17 mouse cellular contexts compared by ENCODE assay signal in genomic region chr4:152090191-152090590, GRCm38 (mm10). TPM values are rescaled to one million over a fixed set of nuclear protein-coding genes. Genes with fewer than 3 reads are reported as not detected.
"Had no signal": no experiment of that assay in that cellular context is flagged by ENCODE, and none has a peak within 500 bp of the region (broad histone marks: within the 10 kb centered on the region; RNA-seq: fewer than 3 reads in every experiment).

No protein-coding gene starts in this region.

- H3K9me3 ChIP-seq: intestine, embryonic 15.5 days; limb, embryonic 12.5 days; lung, embryonic 15.5 days; midbrain, embryonic 12.5 days; stomach, embryonic 15.5 days had no signal

- H3K9ac ChIP-seq: intestine, embryonic 15.5 days; limb, embryonic 12.5 days; liver, postnatal 0 days; lung, embryonic 15.5 days; midbrain, embryonic 12.5 days; stomach, embryonic 15.5 days had no signal

- H3K36me3 ChIP-seq: intestine, embryonic 15.5 days; midbrain, embryonic 12.5 days; stomach, embryonic 15.5 days had no signal

- H3K4me3 ChIP-seq: intestine, embryonic 15.5 days; limb, embryonic 12.5 days; lung, embryonic 15.5 days; midbrain, embryonic 12.5 days; stomach, embryonic 15.5 days had no signal

- H3K4me2 ChIP-seq: intestine, embryonic 15.5 days; limb, embryonic 12.5 days; lung, embryonic 15.5 days; midbrain, embryonic 12.5 days; stomach, embryonic 15.5 days had no signal

- H3K27me3 ChIP-seq: intestine, embryonic 15.5 days; lung, embryonic 15.5 days; stomach, embryonic 15.5 days had no signal

- ATAC-seq: intestine, embryonic 15.5 days; liver, postnatal 0 days; midbrain, embryonic 16.5 days had no signal

- H3K27ac ChIP-seq: intestine, embryonic 15.5 days; limb, embryonic 12.5 days; lung, embryonic 15.5 days; macrophage; midbrain, embryonic 12.5 days; stomach, embryonic 15.5 days had no signal

- DNase-seq: kidney, adult 9 months; kidney, postnatal 10 days; kidney, postnatal 4 days; liver, postnatal 0 days; lung, postnatal 14 days; right cerebral cortex, postnatal 14 days; thymus, adult 2 months; thymus, postnatal 25 days had no signal

RNA-seq across cellular contexts. Expression of gene Tnfrsf25, which starts 25.5 kb away (rescaled TPM):
- total RNA-seq: megakaryocyte-erythroid progenitor cell, adult 5-6 weeks had no signal

RNA-seq across cellular contexts. Expression of gene Tas1r1, which starts 51.8 kb away (rescaled TPM):
- total RNA-seq: liver, adult 2 months had no signal
- polyA plus RNA-seq: liver, adult 2 months; macrophage had no signal
